Mouse (Mus musculus) midbrain, embryonic 11.5 days (tissue): Measurements from ENCODE around the gene Chd6. TPM values are rescaled to one million over a fixed set of nuclear protein-coding genes. Genes with fewer than 3 reads are reported as not detected.

Experiments used
- ATAC-seq: fragments of 200-750 bp; cut with Nextera tagmentation; 2 replicates; pipeline ENCODE4 v1.8.0; 2017; ENCODE audit warnings: moderate TSS enrichment, moderate library complexity; ENCODE audit not compliant: low FRiP score
- DNase-seq: peaks from one replicate; pipeline ENCODE4 v3.0.0; 2015; ENCODE audit warnings: low spot score; ENCODE audit errors: missing footprints
- H3K27ac ChIP-seq: fragments of 300-500 bp; sonication (generic); 2 replicates; pipeline ENCODE4 v1.5.1; 2014; ENCODE audit warnings: low read depth, low read length
- H3K27me3 ChIP-seq: fragments of 300-500 bp; sonication (generic); 2 replicates; pipeline ENCODE4 v1.6.1; 2014; ENCODE audit warnings: mild to moderate bottlenecking, low read length, moderate library complexity, mixed read lengths; ENCODE audit not compliant: control insufficient read depth, insufficient read depth
- H3K36me3 ChIP-seq: fragments of 300-500 bp; sonication (generic); 2 replicates; pipeline ENCODE4 v1.6.1; 2014; ENCODE audit warnings: mild to moderate bottlenecking, low read length, moderate library complexity, mixed read lengths; ENCODE audit not compliant: control insufficient read depth, insufficient read depth
- H3K4me1 ChIP-seq: fragments of 300-500 bp; sonication (generic); 2 replicates; pipeline ENCODE4 v1.6.1; 2014; ENCODE audit warnings: low read length; ENCODE audit not compliant: control insufficient read depth, insufficient read depth
- H3K4me2 ChIP-seq: fragments of 300-500 bp; sonication (generic); 2 replicates; pipeline ENCODE4 v1.6.1; 2014; ENCODE audit warnings: mild to moderate bottlenecking, moderate library complexity
- H3K4me3 ChIP-seq: fragments of 300-500 bp; sonication (generic); 2 replicates; pipeline ENCODE4 v1.5.1; 2014; ENCODE audit warnings: low read depth, low read length
- H3K9ac ChIP-seq: fragments of 300-500 bp; sonication (generic); 2 replicates; pipeline ENCODE4 v1.6.1; 2014; ENCODE audit warnings: low read length
- H3K9me3 ChIP-seq: fragments of 300-500 bp; sonication (generic); 2 replicates; pipeline ENCODE4 v1.6.1; 2016; ENCODE audit warnings: low read length; ENCODE audit not compliant: control insufficient read depth
- WGBS: fragments of 180-500 bp; shearing (Covaris S2); extraction: QIAGEN DNeasy Blood & Tissue Kit; methylation state at CpG from one replicate; pipeline ENCODE4 v1.1.7; 2014; 5-methylcytosine and 5-hydroxymethylcytosine counted together
- polyA plus RNA-seq: library from polyadenylated mRNA; unstranded; fragments of >200 nt; fragmentation: Nextera tagmentation; extraction: Ambion mirVana; gene quantifications from 2 replicates; pipeline ENCODE4 v1.2.1, GENCODE M21; 2014

The Chd6 gene
- polyA plus RNA-seq, 1 experiment from 2014 or later, result 34.4 TPM

DNA sequence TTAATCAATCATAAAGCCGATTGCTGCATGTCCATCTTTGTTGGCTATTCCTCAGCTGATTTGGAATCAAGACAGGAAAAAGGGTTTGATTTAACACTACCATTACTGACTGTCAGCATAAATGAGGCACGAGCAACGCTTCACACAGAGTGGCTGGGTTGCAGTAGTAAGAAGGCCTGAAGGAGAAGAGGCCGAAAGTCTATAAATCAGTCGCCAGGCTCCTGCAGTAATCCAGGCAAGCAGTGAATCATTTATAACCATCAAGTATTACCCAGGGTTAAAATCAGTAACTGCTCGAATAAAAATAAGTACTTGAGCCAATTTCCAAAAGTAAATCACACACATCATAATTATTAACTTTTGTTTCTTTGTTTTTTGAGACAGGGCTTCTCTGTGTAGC lies 59.4 kb downstream of the Chd6 start:
- DNase-seq (no peak), ATAC-seq (no peak)
- H3K4me3 ChIP-seq, result no peak overlapping the region
- H3K4me1 ChIP-seq, result no peaks in the 10 kb centered on the region
- no peak overlapping the region for H3K4me2 ChIP-seq
- H3K9ac ChIP-seq, result no peak overlapping the region
- WGBS, result 83% methylated on average over 6 of the region's 6 CpGs
- H3K36me3 ChIP-seq, result peaks cover 3% of the 10 kb centered on the region; the same call in 1 of the 2 replicates
- no peaks in the 10 kb centered on the region for H3K27me3 ChIP-seq
- H3K27ac ChIP-seq, result no peak overlapping the region
- no peaks in the 10 kb centered on the region for H3K9me3 ChIP-seq

DNA sequence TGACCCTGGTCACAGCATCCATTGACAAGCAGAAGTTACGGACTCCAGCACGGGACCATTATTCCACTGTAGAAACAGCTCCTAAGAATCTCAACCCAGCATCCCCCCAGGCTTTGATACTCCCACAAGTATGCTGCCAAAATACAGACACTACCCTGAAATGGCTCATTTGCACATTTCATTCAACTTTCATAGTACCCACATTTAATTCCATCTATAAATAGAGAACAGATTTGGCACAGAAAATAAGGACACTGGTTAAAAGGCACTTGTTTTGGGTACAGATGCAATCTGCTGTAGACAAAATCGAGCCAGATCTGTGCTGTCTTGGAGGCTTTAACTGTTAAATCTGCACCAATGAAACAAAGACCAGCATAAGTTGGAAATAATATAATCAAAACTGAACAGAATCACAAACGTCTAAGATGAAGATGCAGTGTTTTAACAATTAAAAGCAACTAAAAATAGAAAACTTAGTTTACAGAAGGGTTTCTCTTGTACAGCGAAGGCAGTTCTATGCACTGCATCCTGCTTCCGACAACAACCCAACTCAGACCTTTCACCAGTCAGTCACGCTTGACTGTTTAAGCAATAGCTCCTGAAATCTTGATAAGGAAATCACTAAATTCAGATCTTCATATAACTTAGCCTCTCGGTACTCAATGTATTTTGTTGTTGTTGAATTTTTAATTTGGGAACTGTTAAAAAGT lies 64.2 kb downstream of the Chd6 start:
- Histone ChIP-seq H3K27me3 (no peaks in the 10 kb centered on the region), H3K4me1 (no peaks in the 10 kb centered on the region), H3K36me3 (peaks cover 2% of the 10 kb centered on the region), H3K9ac (no peak overlapping the region), H3K4me2 (no peak overlapping the region), H3K4me3 (no peak overlapping the region), H3K27ac (no peak overlapping the region), H3K9me3 (no peaks in the 10 kb centered on the region)
- no peak for DNase-seq
- no peak for ATAC-seq
- 96% methylated on average over 8 of the region's 8 CpGs for WGBS

DNA sequence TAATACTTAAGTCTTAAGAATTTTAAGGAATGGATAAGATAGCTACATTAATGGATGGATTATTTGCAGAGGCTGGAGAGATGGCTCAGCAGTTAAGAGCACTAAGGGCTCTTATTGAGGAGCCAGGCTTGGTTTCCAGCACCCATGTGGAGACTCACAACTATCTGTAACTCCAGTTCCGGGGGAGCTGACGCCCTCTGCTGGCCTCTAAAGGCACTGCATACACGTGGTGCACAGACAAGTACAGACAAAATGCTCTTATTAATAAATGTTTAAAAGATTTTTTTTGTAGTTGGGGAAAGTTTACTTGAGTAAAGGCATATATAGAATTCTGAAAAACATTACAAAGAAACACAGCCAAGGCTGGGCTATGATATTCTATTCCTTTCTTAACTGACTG lies 66.0 kb downstream of the Chd6 start:
- Histone ChIP-seq H3K9me3 (no peaks in the 10 kb centered on the region), H3K9ac (no peak overlapping the region), H3K27me3 (no peaks in the 10 kb centered on the region), H3K4me3 (no peak overlapping the region), H3K4me2 (no peak overlapping the region), H3K4me1 (no peaks in the 10 kb centered on the region), H3K27ac (no peak overlapping the region), H3K36me3 (peaks cover 6% of the 10 kb centered on the region)
- 68% methylated on average over 3 of the region's 3 CpGs for WGBS
- DNase-seq (no peak), ATAC-seq (no peak)

DNA sequence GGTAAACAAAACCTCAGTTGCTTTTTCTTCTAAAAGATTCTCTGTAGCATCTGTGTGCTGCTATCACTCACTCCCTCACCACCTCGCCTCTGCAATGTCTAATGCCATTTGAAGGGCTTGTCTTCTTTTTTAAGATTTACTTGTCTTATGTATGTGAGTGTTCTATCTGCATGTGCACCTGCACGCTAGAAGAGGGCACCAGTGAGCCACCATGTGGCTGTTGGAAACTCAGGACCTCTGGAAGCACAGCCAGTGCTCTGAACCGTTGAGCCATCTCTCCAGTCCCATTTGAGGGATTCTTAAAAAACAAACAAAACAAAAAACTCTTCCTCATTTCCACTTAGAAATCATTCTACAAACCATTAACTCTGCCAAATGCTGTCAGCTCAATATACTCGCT lies 68.1 kb downstream of the Chd6 start:
- Histone ChIP-seq H3K4me3 (no peak overlapping the region), H3K4me2 (no peak overlapping the region), H3K9ac (no peak overlapping the region), H3K27me3 (no peaks in the 10 kb centered on the region), H3K27ac (no peak overlapping the region), H3K36me3 (peaks cover 10% of the 10 kb centered on the region), H3K9me3 (no peaks in the 10 kb centered on the region), H3K4me1 (no peaks in the 10 kb centered on the region)
- DNase-seq, result no peak
- no peak for ATAC-seq
- 85% methylated on average over 4 of the region's 4 CpGs for WGBS

DNA sequence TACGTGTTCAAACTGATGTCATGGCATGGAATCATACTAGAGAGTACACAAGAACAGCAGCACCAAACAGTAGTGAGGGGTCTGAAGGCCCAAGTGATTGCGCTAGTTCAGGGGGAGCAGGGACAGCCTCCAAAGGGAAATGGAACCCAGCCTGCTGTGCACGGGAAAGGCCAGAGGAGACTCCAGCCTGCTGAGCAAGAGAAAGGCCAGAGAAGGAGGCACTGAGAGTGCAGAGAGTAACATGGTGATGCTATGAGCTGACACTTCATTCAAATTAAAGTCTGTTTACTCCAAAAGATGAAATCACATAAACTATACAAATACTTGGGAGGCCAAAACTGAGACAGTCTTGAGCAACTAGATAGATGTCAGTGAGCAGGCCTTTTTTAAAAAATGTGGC lies 71.1 kb downstream of the Chd6 start:
- Histone ChIP-seq H3K4me2 (no peak overlapping the region), H3K9ac (no peak overlapping the region), H3K4me3 (no peak overlapping the region), H3K27ac (no peak overlapping the region), H3K4me1 (no peaks in the 10 kb centered on the region), H3K9me3 (no peaks in the 10 kb centered on the region), H3K36me3 (peaks cover 10% of the 10 kb centered on the region), H3K27me3 (no peaks in the 10 kb centered on the region)
- 85% methylated on average over 3 of the region's 3 CpGs for WGBS
- DNase-seq (no peak), ATAC-seq (no peak)

DNA sequence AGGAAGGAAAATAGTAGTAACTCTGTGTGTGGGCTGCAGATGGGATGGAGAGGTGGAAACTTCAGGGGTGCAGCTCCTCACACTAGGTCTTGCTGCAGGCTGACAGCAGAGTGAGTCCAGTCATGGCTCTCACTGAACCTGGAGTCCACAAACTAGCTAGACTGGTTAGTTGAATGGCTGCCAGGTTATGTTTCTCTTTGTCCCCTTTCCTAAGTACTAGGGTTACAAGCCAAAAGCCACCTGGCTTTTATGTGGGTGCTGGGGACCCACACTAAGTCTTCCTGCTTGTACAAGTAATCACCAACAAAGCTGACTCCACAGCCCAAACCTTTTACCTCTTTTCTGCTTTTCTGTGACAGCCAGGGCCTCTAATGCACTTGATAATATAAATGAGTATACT lies 75.7 kb downstream of the Chd6 start:
- Histone ChIP-seq H3K4me2 (no peak overlapping the region), H3K36me3 (peaks cover 11% of the 10 kb centered on the region), H3K27me3 (no peaks in the 10 kb centered on the region), H3K27ac (no peak overlapping the region), H3K9ac (no peak overlapping the region), H3K9me3 (no peaks in the 10 kb centered on the region), H3K4me3 (no peak overlapping the region), H3K4me1 (no peaks in the 10 kb centered on the region)
- DNase-seq (no peak), ATAC-seq (no peak)

DNA sequence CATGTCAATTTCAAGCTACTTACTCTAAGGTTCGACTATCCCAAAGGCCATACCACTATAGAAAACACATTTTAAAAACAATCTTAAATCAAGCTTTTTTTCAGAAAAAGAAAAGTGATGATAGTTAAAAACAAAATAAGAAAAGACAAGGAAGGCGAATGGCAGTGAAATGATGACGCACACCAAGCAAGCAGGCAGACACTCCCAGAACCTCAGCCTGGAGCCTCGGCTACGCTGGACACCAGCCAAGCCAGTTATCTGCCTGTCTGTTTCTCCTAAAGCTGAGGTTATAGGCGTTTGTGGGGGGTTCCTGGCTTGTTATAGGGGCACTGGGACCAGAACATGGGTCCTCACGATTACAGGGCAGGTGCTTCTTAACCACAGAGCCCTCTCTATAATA lies 76.5 kb downstream of the Chd6 start:
- no peak for DNase-seq
- no peak overlapping the region for H3K4me2 ChIP-seq
- H3K4me1 ChIP-seq, result no peaks in the 10 kb centered on the region
- H3K27ac ChIP-seq, result no peak overlapping the region
- peaks cover 8% of the 10 kb centered on the region; the same call in 1 of the 2 replicates for H3K36me3 ChIP-seq
- ATAC-seq, result no peak
- 90% methylated on average over 7 of the region's 7 CpGs for WGBS
- H3K27me3 ChIP-seq, result no peaks in the 10 kb centered on the region
- H3K4me3 ChIP-seq, result no peak overlapping the region
- H3K9ac ChIP-seq, result no peak overlapping the region
- H3K9me3 ChIP-seq, result no peaks in the 10 kb centered on the region

DNA sequence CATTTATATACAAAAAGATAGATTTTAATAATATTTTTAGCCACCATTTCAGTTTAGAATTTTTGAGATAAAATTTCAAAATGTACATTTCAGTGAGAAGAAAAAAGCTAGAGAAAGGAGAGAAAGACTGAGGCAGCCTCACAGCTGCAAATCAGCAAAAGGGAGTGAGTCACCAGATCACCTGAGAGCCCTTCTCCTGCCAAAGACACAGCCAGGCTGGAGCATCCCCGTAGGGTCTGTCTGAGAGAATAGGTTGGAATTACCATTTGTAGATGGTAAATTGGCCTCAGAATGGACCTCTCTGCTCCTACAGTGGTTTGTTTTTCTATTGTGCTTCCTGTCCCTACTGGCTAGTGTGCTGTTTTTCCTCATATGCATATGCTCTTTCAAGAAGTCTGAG lies 84.3 kb downstream of the Chd6 start:
- H3K4me2 ChIP-seq, result no peak overlapping the region

DNA sequence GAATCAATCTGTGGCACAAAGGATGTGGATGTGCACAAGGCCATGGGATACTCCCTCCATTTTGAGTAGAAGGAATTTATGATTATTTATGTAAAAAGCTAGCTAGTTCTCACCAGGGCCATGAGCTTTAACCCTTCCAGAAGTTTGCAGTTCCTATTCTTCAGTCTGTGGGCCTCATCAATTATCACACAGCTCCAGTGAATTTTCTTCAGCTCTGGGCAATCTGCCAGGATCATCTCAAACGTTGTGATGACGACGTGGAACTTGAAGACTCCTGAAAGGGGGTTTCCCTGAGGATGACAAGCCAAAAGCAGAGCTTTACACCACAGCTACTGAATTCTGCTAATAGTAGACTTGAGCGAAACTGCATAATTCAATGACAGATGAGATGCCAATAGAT lies 91.0 kb downstream of the Chd6 start:
- ATAC-seq (no peak), DNase-seq (no peak)
- Histone ChIP-seq H3K9ac (no peak overlapping the region), H3K27ac (no peak overlapping the region), H3K4me1 (no peaks in the 10 kb centered on the region), H3K27me3 (no peaks in the 10 kb centered on the region), H3K36me3 (peaks cover 22% of the 10 kb centered on the region; the same call in 1 of the 2 replicates), H3K9me3 (no peaks in the 10 kb centered on the region), H3K4me2 (no peak overlapping the region), H3K4me3 (no peak overlapping the region)
- 83% methylated on average over 4 of the region's 4 CpGs for WGBS

More for the DNA sequence above, 84.3 kb downstream of the Chd6 start:
- ATAC-seq, result no peak
- Histone ChIP-seq H3K9ac (no peak overlapping the region), H3K9me3 (no peaks in the 10 kb centered on the region), H3K4me1 (no peaks in the 10 kb centered on the region), H3K27me3 (no peaks in the 10 kb centered on the region), H3K4me3 (no peak overlapping the region), H3K27ac (no peak overlapping the region), H3K36me3 (peaks cover 22% of the 10 kb centered on the region)
- no peak for DNase-seq
- 92% methylated on average over 1 of the region's 1 CpGs for WGBS
